Mouse (Mus musculus) CH12.LX (cell line): ENCODE data around the gene Suz12. TPM values are rescaled to one million over a fixed set of nuclear protein-coding genes. Genes with fewer than 3 reads are reported as not detected.

Source experiments
- DNase-seq: peaks from one replicate; pipeline ENCODE4 v3.0.0-alpha.2; 2013; ENCODE audit errors: extremely low read depth
- H3K27ac ChIP-seq: 2 replicates; pipeline ENCODE4 v1.5.1; 2012; ENCODE audit warnings: low read depth, mild to moderate bottlenecking, control low read depth, moderate library complexity; ENCODE audit not compliant: insufficient read depth
- H3K27me3 ChIP-seq: replicated peaks from 2 replicates; pipeline ENCODE3; 2012; ENCODE audit warnings: inconsistent platforms
- H3K36me3 ChIP-seq, 2 experiments: replicated peaks in 1 of 2; 2 replicates each; pipeline versions ENCODE3 to v1.6.1; 2012; ENCODE audit warnings: inconsistent platforms in 1 of 2, low read length in 1 of 2, mild to moderate bottlenecking in 1 of 2, mixed read lengths in 1 of 2, moderate library complexity in 1 of 2; ENCODE audit not compliant: control insufficient read depth in 1 of 2, insufficient read depth in 1 of 2
- H3K4me1 ChIP-seq, 2 experiments: 2 replicates each; pipeline ENCODE4 v1.6.1; 2012; ENCODE audit warnings: inconsistent platforms in 1 of 2, moderate library complexity in 1 of 2; ENCODE audit not compliant: insufficient read depth in 2 of 2, control insufficient read depth in 1 of 2
- H3K4me2 ChIP-seq: 2 replicates; pipeline ENCODE4 v1.6.1; 2012; ENCODE audit warnings: low read depth, mild to moderate bottlenecking, control low read depth; ENCODE audit not compliant: poor library complexity, insufficient read depth, severe bottlenecking
- H3K4me3 ChIP-seq, 3 experiments: fragments of 150-350 bp in 1 of 3; sonication (generic) in 1 of 3; replicated peaks in 1 of 3; 2 replicates each; pipeline versions ENCODE3 to v1.5.1; 2011 to 2012; ENCODE audit warnings: low read depth in 2 of 3, low read length in 2 of 3, mild to moderate bottlenecking in 2 of 3, moderate library complexity in 2 of 3, control low read depth in 1 of 3, improper control_type of control experiment in 1 of 3, inconsistent platforms in 1 of 3, mixed read lengths in 1 of 3; ENCODE audit not compliant: poor library complexity in 1 of 3
- H3K79me2 ChIP-seq: replicated peaks from 2 replicates; pipeline ENCODE4 v1.6.1; 2012; ENCODE audit warnings: mild to moderate bottlenecking, moderate library complexity; ENCODE audit not compliant: control insufficient read depth, poor library complexity, insufficient read depth, severe bottlenecking; ENCODE audit errors: extremely low read depth
- H3K9ac ChIP-seq: 2 replicates; pipeline ENCODE4 v1.6.1; 2012; ENCODE audit warnings: low read depth, mild to moderate bottlenecking, control low read depth, moderate library complexity; ENCODE audit not compliant: insufficient read depth
- H3K9me3 ChIP-seq: replicated peaks from 2 replicates; pipeline ENCODE3; 2012; ENCODE audit warnings: low read length, inconsistent platforms, mixed read lengths
- BHLHE40 ChIP-seq: IDR thresholded peaks from 2 replicates; pipeline ENCODE4 v1.6.1; 2011; ENCODE audit warnings: mild to moderate bottlenecking, low read depth, low read length, improper control_type of control experiment
- CHD1 ChIP-seq: IDR thresholded peaks from 2 replicates; pipeline ENCODE4 v1.6.1; 2012; ENCODE audit warnings: low read depth, low read length, improper control_type of control experiment, inconsistent platforms
- CHD2 ChIP-seq: IDR thresholded peaks from 2 replicates; pipeline ENCODE4 v1.6.1; 2011; ENCODE audit warnings: low read length, improper control_type of control experiment
- CTCF ChIP-seq, 2 experiments: IDR thresholded peaks in 1 of 2; conservative IDR thresholded peaks in 1 of 2; 2 replicates each; pipeline ENCODE4 v1.5.1; 2011 to 2012; ENCODE audit warnings: low read depth in 2 of 2, low read length in 2 of 2, improper control_type of control experiment in 1 of 2, inconsistent platforms in 1 of 2, mild to moderate bottlenecking in 1 of 2, moderate library complexity in 1 of 2
- E2F4 ChIP-seq: IDR thresholded peaks from 2 replicates; pipeline ENCODE4 v1.6.1; 2011; ENCODE audit warnings: low read depth, low read length, improper control_type of control experiment; ENCODE audit not compliant: insufficient replicate concordance
- ELF1 ChIP-seq: IDR thresholded peaks from 2 replicates; pipeline ENCODE4 v1.6.1; 2014; ENCODE audit warnings: low read depth, mild to moderate bottlenecking, inconsistent platforms, low read length, improper control_type of control experiment
- EP300 ChIP-seq: IDR thresholded peaks from 2 replicates; pipeline ENCODE4 v1.6.1; 2011; ENCODE audit warnings: low read length, improper control_type of control experiment
- ETS1 ChIP-seq: conservative IDR thresholded peaks from 2 replicates; pipeline ENCODE4 v1.6.1; 2012; ENCODE audit warnings: low read depth, mild to moderate bottlenecking, inconsistent platforms, low read length, improper control_type of control experiment, moderate library complexity
- HCFC1 ChIP-seq: IDR thresholded peaks from 2 replicates; pipeline ENCODE4 v1.6.1; 2012; ENCODE audit warnings: low read depth, mild to moderate bottlenecking, inconsistent platforms, low read length, improper control_type of control experiment
- JUN ChIP-seq: IDR thresholded peaks from 2 replicates; pipeline ENCODE4 v1.6.1; 2011; ENCODE audit warnings: low read depth, mild to moderate bottlenecking, low read length, improper control_type of control experiment, moderate library complexity; ENCODE audit not compliant: insufficient read depth
- JUND ChIP-seq: conservative IDR thresholded peaks from 2 replicates; pipeline ENCODE4 v1.6.1; 2011; ENCODE audit warnings: low read depth, low read length, improper control_type of control experiment
- KAT2A ChIP-seq: IDR thresholded peaks from 2 replicates; pipeline ENCODE4 v1.6.1; 2012; ENCODE audit warnings: low read length, improper control_type of control experiment, inconsistent platforms; ENCODE audit not compliant: insufficient replicate concordance
- MYC ChIP-seq: IDR thresholded peaks from 2 replicates; pipeline ENCODE4 v1.6.1; 2011; ENCODE audit warnings: low read depth, mild to moderate bottlenecking, improper control_type of control experiment, low read length
- NELFE ChIP-seq: IDR thresholded peaks from 2 replicates; pipeline ENCODE4 v1.6.1; 2011; ENCODE audit warnings: low read depth, low read length, improper control_type of control experiment
- PAX5 ChIP-seq: IDR thresholded peaks from 2 replicates; pipeline ENCODE4 v1.6.1; 2012; ENCODE audit warnings: low read length, inconsistent platforms, mixed read lengths
- POLR2AphosphoS2 ChIP-seq: IDR thresholded peaks from 2 replicates; pipeline ENCODE4 v1.6.1; 2011; ENCODE audit warnings: low read depth, low read length, improper control_type of control experiment
- RAD21 ChIP-seq: IDR thresholded peaks from 2 replicates; pipeline ENCODE4 v1.6.1; 2011; ENCODE audit warnings: low read depth, mild to moderate bottlenecking, low read length, improper control_type of control experiment, moderate library complexity
- RCOR1 ChIP-seq: conservative IDR thresholded peaks from 2 replicates; pipeline ENCODE4 v1.6.1; 2012; ENCODE audit warnings: low read depth, mild to moderate bottlenecking, inconsistent platforms, low read length, improper control_type of control experiment
- SMC3 ChIP-seq: IDR thresholded peaks from 2 replicates; pipeline ENCODE4 v1.6.1; 2011; ENCODE audit warnings: low read depth, low read length, improper control_type of control experiment
- TBP ChIP-seq: conservative IDR thresholded peaks from 2 replicates; pipeline ENCODE4 v1.6.1; 2011; ENCODE audit warnings: low read depth, low read length, improper control_type of control experiment
- TCF12 ChIP-seq: IDR thresholded peaks from 2 replicates; pipeline ENCODE4 v1.6.1; 2014; ENCODE audit warnings: low read depth, mild to moderate bottlenecking, inconsistent platforms, low read length, improper control_type of control experiment
- UBTF ChIP-seq: IDR thresholded peaks from 2 replicates; pipeline ENCODE4 v1.6.1; 2012; ENCODE audit warnings: low read depth, mild to moderate bottlenecking, inconsistent platforms, low read length, improper control_type of control experiment, moderate library complexity
- ZNF384 ChIP-seq: IDR thresholded peaks from 2 replicates; pipeline ENCODE4 v1.6.1; 2012; ENCODE audit warnings: low read depth, low read length, improper control_type of control experiment, inconsistent platforms
- dilution Hi-C: fragments of 300-500 bp; cut with MboI; formaldehyde crosslinking; loops from 2 replicates; pipeline ENCODE4 v1.14.3; 2020; ENCODE audit warnings: low sequenced_read_pairs; ENCODE audit not compliant: extremely low pct_unique_long_range_greater_than_20kb, extremely low pct_ligation_motif_present
- in situ Hi-C: fragments of 300-500 bp; cut with MboI; formaldehyde crosslinking; loops from 3 replicates; pipeline ENCODE4 v1.14.3; 2019; ENCODE audit warnings: low sequenced_read_pairs, low pct_ligation_motif_present, low pct_unique_long_range_greater_than_20kb, mixed read lengths
- polyA plus RNA-seq: library from polyadenylated mRNA; unstranded; fragments of >175 nt; gene quantifications from 2 replicates; pipeline ENCODE4 v1.2.1, GENCODE M21; 2012; ENCODE audit warnings: low read depth; ENCODE audit not compliant: insufficient read length
- total RNA-seq, 2 experiments: library from RNA; depleted of rRNA; stranded (reverse); fragments of 300-350 nt in 1 of 2; fragments of >200 nt in 1 of 2; gene quantifications; 2 replicates each; pipeline ENCODE4 v1.2.3; 2012 to 2014

Gene Suz12
- total and polyA plus RNA-seq, 3 experiments = 56.7 to 160 (median 124) TPM

GRCm38 (mm10) chr11:80021306-80021705, 28.4 kb downstream of the Suz12 start:
- Histone ChIP-seq H3K27me3 (no peaks in the 10 kb centered on the region), H3K27ac (no peak overlapping the region), H3K4me3 (no peak overlapping the region), H3K9me3 (no peaks in the 10 kb centered on the region), H3K4me1 (no peaks in the 10 kb centered on the region), H3K79me2 (peaks cover 12% of the 10 kb centered on the region), H3K36me3 (peaks cover 51 to 94% of the 10 kb centered on the region in 2 experiments), H3K9ac (no peak overlapping the region), H3K4me2 (no peak overlapping the region)
- dilution Hi-C loops = no loop called here
- in situ Hi-C loops = no loop called here
- no peak for DNase-seq
- 0 out of 2 replicates have a peak, but pooled peaks have one; percentile 33 for TF ChIP-seq MYC
- no peak for TF ChIP-seq CHD1
- peak in 1 of 2 experiments; percentile 44; a peak in 2 of 4 replicates for TF ChIP-seq CTCF (conservative IDR thresholded peaks at IDR 0.05 in 1 of 2, IDR thresholded peaks at IDR 0.05 in 1 of 2; ENCODE audit: low read depth in 2 of 2, low read length in 2 of 2)

- Histone ChIP-seq H3K4me3 (no peak overlapping the region), H3K4me1 (peaks cover 2 to 27% of the 10 kb centered on the region in 2 experiments), H3K9ac (no peak overlapping the region), H3K36me3 (peaks cover 22 to 45% of the 10 kb centered on the region in 2 experiments), H3K9me3 (no peaks in the 10 kb centered on the region), H3K4me2 (no peak overlapping the region), H3K27me3 (no peaks in the 10 kb centered on the region), H3K79me2 (peaks cover 3% of the 10 kb centered on the region; the same call in 1 of the 2 replicates), H3K27ac (no peak overlapping the region)
- in situ Hi-C loops = no loop called here
- dilution Hi-C loops = no loop called here
- no peak for DNase-seq
- TF ChIP-seq NELFE = no peak
- TF ChIP-seq SMC3 = no peak
- no peak for TF ChIP-seq ZNF384
- 0 out of 2 replicates have a peak, but pooled peaks have one; percentile 17 for TF ChIP-seq POLR2AphosphoS2
- TF ChIP-seq BHLHE40 = no peak
Measured at GRCm38 (mm10) chr11:80037495-80037894, 44.6 kb downstream of the Suz12 start.

- Histone ChIP-seq H3K79me2 (no peaks in the 10 kb centered on the region), H3K4me1 (peaks cover 12 to 45% of the 10 kb centered on the region in 2 experiments), H3K4me2 (peak overlapping the region; percentile 89), H3K9me3 (no peaks in the 10 kb centered on the region), H3K27me3 (no peaks in the 10 kb centered on the region), H3K36me3 (peaks cover 15 to 37% of the 10 kb centered on the region in 2 experiments), H3K27ac (peak overlapping the region; percentile 81), H3K4me3 (peak overlapping the region in 2 of 3 experiments; percentile 18 to 23), H3K9ac (peak overlapping the region; percentile 27; the same call in 1 of the 2 replicates)
- dilution Hi-C loops (no loop called here), in situ Hi-C loops (loop anchor here (5.0 kb wide), 2 partner anchors 39 to 99 kb away; partner anchors contain the start of genes Crlf3 and Tefm)
- DNase-seq = peak; percentile 85
- 0 out of 2 replicates have a peak, but pooled peaks have one; percentile 31 for TF ChIP-seq JUND
- no peak for TF ChIP-seq HCFC1
- no peak for TF ChIP-seq TBP
- TF ChIP-seq MYC = peak; percentile 54
- peak; percentile 73 for TF ChIP-seq SMC3
- TF ChIP-seq EP300 = no peak
- TF ChIP-seq TCF12 = no peak
- no peak for TF ChIP-seq E2F4
- no peak for TF ChIP-seq KAT2A
- TF ChIP-seq ELF1 = no peak
- no peak; the same call in 1 of the 2 replicates for TF ChIP-seq ETS1
- no peak for TF ChIP-seq RCOR1
- TF ChIP-seq POLR2AphosphoS2 = peak; percentile 19; the same call in 1 of the 2 replicates
- peak; percentile 92 for TF ChIP-seq RAD21
- TF ChIP-seq JUN = no peak
- no peak for TF ChIP-seq UBTF
- no peak for TF ChIP-seq CHD2
- no peak for TF ChIP-seq PAX5
Measured at GRCm38 (mm10) chr11:80042615-80043418, 49.9 kb downstream of the Suz12 start.
